Mouse (Mus musculus) hindbrain, embryonic 13.5 days (tissue): Measurements from ENCODE around the gene Xrcc1. TPM values are rescaled to one million over a fixed set of nuclear protein-coding genes. Genes with fewer than 3 reads are reported as not detected.
"Not testable (repeated sequence)": the region's sequence is repeated elsewhere in the genome, so short reads cannot be mapped to it uniquely, and the experiment has no call there.

Source experiments
- ATAC-seq: fragments of 200-750 bp; cut with Nextera tagmentation; 2 replicates; pipeline ENCODE4 v1.8.0; 2017; ENCODE audit warnings: moderate TSS enrichment; ENCODE audit not compliant: low FRiP score
- H3K27ac ChIP-seq: fragments of 300-500 bp; sonication (generic); 2 replicates; pipeline ENCODE4 v1.5.1; 2015; ENCODE audit warnings: inconsistent platforms, mild to moderate bottlenecking, moderate library complexity
- H3K27me3 ChIP-seq: fragments of 300-500 bp; sonication (generic); 2 replicates; pipeline ENCODE4 v1.6.1; 2015; ENCODE audit warnings: mild to moderate bottlenecking, inconsistent platforms
- H3K36me3 ChIP-seq: fragments of 300-500 bp; sonication (generic); 2 replicates; pipeline ENCODE4 v1.6.1; 2015; ENCODE audit warnings: mild to moderate bottlenecking, inconsistent platforms
- H3K4me1 ChIP-seq: fragments of 300-500 bp; sonication (generic); replicated peaks from 2 replicates; pipeline ENCODE4 v1.6.1; 2015; ENCODE audit warnings: inconsistent platforms
- H3K4me2 ChIP-seq: fragments of 300-500 bp; sonication (generic); 2 replicates; pipeline ENCODE4 v1.6.1; 2015; ENCODE audit warnings: inconsistent platforms, mild to moderate bottlenecking, moderate library complexity
- H3K4me3 ChIP-seq: fragments of 300-500 bp; sonication (generic); 2 replicates; pipeline ENCODE4 v1.5.1; 2015; ENCODE audit warnings: mild to moderate bottlenecking, inconsistent platforms
- H3K9ac ChIP-seq: fragments of 300-500 bp; sonication (generic); 2 replicates; pipeline ENCODE4 v1.6.1; 2015; ENCODE audit warnings: mild to moderate bottlenecking, inconsistent platforms
- H3K9me3 ChIP-seq: fragments of 300-500 bp; sonication (generic); 2 replicates; pipeline ENCODE4 v1.6.1; 2016; ENCODE audit warnings: inconsistent platforms
- WGBS: fragments of 180-500 bp; shearing (Covaris S2); methylation state at CpG from one replicate; pipeline ENCODE4 v1.1.7; 2015; 5-methylcytosine and 5-hydroxymethylcytosine counted together
- polyA plus RNA-seq: library from polyadenylated mRNA; unstranded; fragments of >200 nt; fragmentation: Nextera tagmentation; extraction: Ambion mirVana; gene quantifications from 2 replicates; pipeline ENCODE4 v1.2.1, GENCODE M21; 2015

Gene Xrcc1
- polyA plus RNA-seq, 1 experiment from 2014 or later, result 61.3 TPM

GRCm38 (mm10) chr7:24611709-24612108 is 65.6 kb downstream of the Xrcc1 start:
- Histone ChIP-seq H3K27me3 (peaks cover 63% of the 10 kb centered on the region), H3K36me3 (no peaks in the 10 kb centered on the region; the same call in 1 of the 2 replicates), H3K4me1 (peaks cover 27% of the 10 kb centered on the region), H3K9ac (no peak overlapping the region), H3K4me3 (0 out of 2 replicates have a peak overlapping the region, but pooled peaks have one; percentile 29), H3K4me2 (0 out of 2 replicates have a peak overlapping the region, but pooled peaks have one; percentile 47), H3K9me3 (no peaks in the 10 kb centered on the region), H3K27ac (no peak overlapping the region)
- 16% methylated on average over 7 of the region's 7 CpGs for WGBS
- no peak for ATAC-seq

- Histone ChIP-seq H3K27ac (no peak overlapping the region), H3K4me2 (peak overlapping the region; percentile 34), H3K27me3 (peaks cover 66% of the 10 kb centered on the region), H3K9ac (peak overlapping the region; percentile 51; the same call in 1 of the 2 replicates), H3K4me1 (peaks cover 27% of the 10 kb centered on the region), H3K4me3 (peak overlapping the region; percentile 7; the same call in 1 of the 2 replicates), H3K9me3 (no peaks in the 10 kb centered on the region), H3K36me3 (no peaks in the 10 kb centered on the region; the same call in 1 of the 2 replicates)
- WGBS, result 3% methylated on average over 27 of the region's 27 CpGs
- ATAC-seq, result no peak
Observed at GRCm38 (mm10) chr7:24612308-24612910, 66.3 kb downstream of the Xrcc1 start.

GRCm38 (mm10) chr7:24614816-24615215 is 68.7 kb downstream of the Xrcc1 start:
- no peak overlapping the region for H3K9ac ChIP-seq
- WGBS, result 76% methylated on average over 13 of the region's 13 CpGs
- peaks cover 27% of the 10 kb centered on the region for H3K4me1 ChIP-seq
- peaks cover 59% of the 10 kb centered on the region for H3K27me3 ChIP-seq
- H3K4me3 ChIP-seq, result no peak overlapping the region
- no peaks in the 10 kb centered on the region for H3K36me3 ChIP-seq
- ATAC-seq, result no peak
- no peak overlapping the region for H3K4me2 ChIP-seq
- H3K9me3 ChIP-seq, result no peaks in the 10 kb centered on the region
- H3K27ac ChIP-seq, result no peak overlapping the region

GRCm38 (mm10) chr7:24617763-24618162 is 71.7 kb downstream of the Xrcc1 start:
- Histone ChIP-seq H3K36me3 (no peaks in the 10 kb centered on the region), H3K27me3 (peaks cover 30% of the 10 kb centered on the region), H3K4me3 (no peak overlapping the region), H3K9me3 (no peaks in the 10 kb centered on the region), H3K27ac (no peak overlapping the region), H3K9ac (no peak overlapping the region), H3K4me1 (peaks cover 5% of the 10 kb centered on the region), H3K4me2 (no peak overlapping the region)
- WGBS, result 87% methylated on average over 8 of the region's 8 CpGs
- ATAC-seq, result no peak

GRCm38 (mm10) chr7:24618374-24618773 is 72.3 kb downstream of the Xrcc1 start:
- H3K9me3 ChIP-seq, H3K4me3 ChIP-seq, ATAC-seq, H3K9ac ChIP-seq, H3K4me1 ChIP-seq, H3K4me2 ChIP-seq, H3K36me3 ChIP-seq, H3K27ac ChIP-seq: not testable (repeated sequence)
- WGBS, result 93% methylated on average over 8 of the region's 8 CpGs
- peaks cover 24% of the 10 kb centered on the region for H3K27me3 ChIP-seq

GRCm38 (mm10) chr7:24619671-24620397 is 73.7 kb downstream of the Xrcc1 start:
- 52% methylated on average over 13 of the region's 13 CpGs for WGBS
- Histone ChIP-seq H3K27me3 (0 out of 2 replicates have a peak, but pooled peaks cover 11% of the 10 kb centered on the region), H3K4me3 (no peak overlapping the region), H3K36me3 (no peaks in the 10 kb centered on the region), H3K4me2 (no peak overlapping the region), H3K4me1 (no peaks in the 10 kb centered on the region), H3K27ac (no peak overlapping the region), H3K9me3 (no peaks in the 10 kb centered on the region), H3K9ac (no peak overlapping the region)
- ATAC-seq, result no peak

GRCm38 (mm10) chr7:24621193-24621592 is 75.1 kb downstream of the Xrcc1 start:
- no peaks in the 10 kb centered on the region for H3K36me3 ChIP-seq
- H3K4me3 ChIP-seq, result no peak overlapping the region
- ATAC-seq, result no peak
- no peaks in the 10 kb centered on the region for H3K9me3 ChIP-seq
- WGBS, result 81% methylated on average over 3 of the region's 3 CpGs
- H3K27ac ChIP-seq, result no peak overlapping the region
- H3K4me2 ChIP-seq, result no peak overlapping the region
- H3K4me1 ChIP-seq, result no peaks in the 10 kb centered on the region
- peaks cover 15% of the 10 kb centered on the region; the same call in 1 of the 2 replicates for H3K27me3 ChIP-seq
- H3K9ac ChIP-seq, result no peak overlapping the region

GRCm38 (mm10) chr7:24622967-24623366 is 76.9 kb downstream of the Xrcc1 start:
- no peaks in the 10 kb centered on the region for H3K9me3 ChIP-seq
- peaks cover 17% of the 10 kb centered on the region for H3K27me3 ChIP-seq
- WGBS, result 84% methylated on average over 6 of the region's 6 CpGs
- H3K36me3 ChIP-seq, result no peaks in the 10 kb centered on the region
- ATAC-seq, result no peak
- H3K4me3 ChIP-seq, result no peak overlapping the region
- H3K9ac ChIP-seq, result no peak overlapping the region
- no peaks in the 10 kb centered on the region for H3K4me1 ChIP-seq
- no peak overlapping the region for H3K27ac ChIP-seq
- H3K4me2 ChIP-seq, result no peak overlapping the region

Other genes with a start within 250 kb of the Xrcc1 start
- gene Zfp61, start 245.1 kb upstream of the Xrcc1 start, polyA plus RNA-seq, result 44.1 and 50.3 TPM in 2 replicates
- gene Zfp94, start 229.6 kb upstream of the Xrcc1 start, polyA plus RNA-seq, result 18.5 and 20.7 TPM in 2 replicates
- 0.19 TPM in 1 of 2 replicates, not detected in the other for gene Tescl, start 212.4 kb upstream of the Xrcc1 start, polyA plus RNA-seq
- gene Lypd5, start 197.1 kb upstream of the Xrcc1 start, polyA plus RNA-seq, result not detected in 2 replicates
- gene Kcnn4, start 176.0 kb upstream of the Xrcc1 start, polyA plus RNA-seq, result 1.2 and 1.5 TPM in 2 replicates
- gene Smg9, start 146.7 kb upstream of the Xrcc1 start, polyA plus RNA-seq, result 31.3 and 35.9 TPM in 2 replicates
- gene Irgc1, start 94.0 kb upstream of the Xrcc1 start, polyA plus RNA-seq, result not detected in 2 replicates
- gene Plaur, start 83.8 kb upstream of the Xrcc1 start, polyA plus RNA-seq, result 1.2 and 1.6 TPM in 2 replicates
- 67.2 and 67.9 TPM in 2 replicates for gene Cadm4, start 64.3 kb upstream of the Xrcc1 start, polyA plus RNA-seq
- 259 and 270 TPM in 2 replicates for gene Zfp428, start 39.3 kb upstream of the Xrcc1 start, polyA plus RNA-seq
- gene AC161166.1, start 33.8 kb upstream of the Xrcc1 start, polyA plus RNA-seq, result 1.1 and 1.6 TPM in 2 replicates
- gene Irgq, start 15.6 kb upstream of the Xrcc1 start, polyA plus RNA-seq, result 21.1 TPM in 2 replicates
- gene Pinlyp, start 171 bp upstream of the Xrcc1 start, polyA plus RNA-seq, result not detected in 2 replicates
- gene Ethe1, start 41.3 kb downstream of the Xrcc1 start, polyA plus RNA-seq, result 15.1 and 18.7 TPM in 2 replicates
- 9.1 and 9.4 TPM in 2 replicates for gene Zfp575, start 41.4 kb downstream of the Xrcc1 start, polyA plus RNA-seq
- not detected in 2 replicates for gene Phldb3, start 64.5 kb downstream of the Xrcc1 start, polyA plus RNA-seq
- not detected in 2 replicates for gene Lypd3, start 90.3 kb downstream of the Xrcc1 start, polyA plus RNA-seq
- not detected in 2 replicates for gene Tex101, start 130.4 kb downstream of the Xrcc1 start, polyA plus RNA-seq
- not detected in 2 replicates for gene BC049730, start 163.0 kb downstream of the Xrcc1 start, polyA plus RNA-seq
- not detected in 2 replicates for gene Gm4763, start 180.6 kb downstream of the Xrcc1 start, polyA plus RNA-seq
- 0.17 TPM in 1 of 2 replicates, not detected in the other for gene Cd177, start 214.0 kb downstream of the Xrcc1 start, polyA plus RNA-seq
- gene Ceacam10, start 230.9 kb downstream of the Xrcc1 start, polyA plus RNA-seq, result 0.31 TPM in 1 of 2 replicates, not detected in the other